Mouse (Mus musculus) neural tube, embryonic 13.5 days (tissue): ENCODE measurements at regions not wholly inside any gene's neighbourhood (a gene's known extent, or its start where the extent isn't known, plus 50 kb on each side); places are given as distances from the start of the nearest gene placed in this dataset.
A peak's percentile ranks its signal among the peaks of the same experiment; 100 is the strongest.

Experiments used
- ATAC-seq: fragments of 200-750 bp; cut with Nextera tagmentation; 2 replicates; pipeline ENCODE4 v1.8.0; 2017; ENCODE audit warnings: low read depth, mild to moderate bottlenecking, moderate TSS enrichment, moderate library complexity
- H3K27ac ChIP-seq: fragments of 300-500 bp; sonication (generic); replicated peaks from 2 replicates; pipeline ENCODE4 v1.5.1; 2015; ENCODE audit warnings: moderate library complexity, mild to moderate bottlenecking, inconsistent platforms
- H3K27me3 ChIP-seq: fragments of 300-500 bp; sonication (generic); 2 replicates; pipeline ENCODE4 v1.6.1; 2015; ENCODE audit warnings: mild to moderate bottlenecking, inconsistent platforms
- H3K36me3 ChIP-seq: fragments of 300-500 bp; sonication (generic); 2 replicates; pipeline ENCODE4 v1.6.1; 2015; ENCODE audit warnings: mild to moderate bottlenecking, inconsistent platforms
- H3K4me1 ChIP-seq: fragments of 300-500 bp; sonication (generic); replicated peaks from 2 replicates; pipeline ENCODE4 v1.6.1; 2015; ENCODE audit warnings: inconsistent platforms
- H3K4me2 ChIP-seq: fragments of 300-500 bp; sonication (generic); 2 replicates; pipeline ENCODE4 v1.6.1; 2015; ENCODE audit warnings: inconsistent platforms, mild to moderate bottlenecking, moderate library complexity
- H3K4me3 ChIP-seq: fragments of 300-500 bp; sonication (generic); 2 replicates; pipeline ENCODE4 v1.5.1; 2015; ENCODE audit warnings: mild to moderate bottlenecking, inconsistent platforms
- H3K9ac ChIP-seq: fragments of 300-500 bp; sonication (generic); 2 replicates; pipeline ENCODE4 v1.6.1; 2015; ENCODE audit warnings: moderate library complexity, mild to moderate bottlenecking, inconsistent platforms
- H3K9me3 ChIP-seq: fragments of 300-500 bp; sonication (generic); 2 replicates; pipeline ENCODE4 v1.6.1; 2016; ENCODE audit warnings: inconsistent platforms
- WGBS: fragments of 180-500 bp; shearing (Covaris S2); methylation state at CpG from one replicate; pipeline ENCODE4 v1.1.7; 2015; 5-methylcytosine and 5-hydroxymethylcytosine counted together

- no peaks in the 10 kb centered on the region for H3K36me3 ChIP-seq
- ATAC-seq = no peak
- no peak overlapping the region for H3K9ac ChIP-seq
- no peaks in the 10 kb centered on the region for H3K27me3 ChIP-seq
- H3K4me3 ChIP-seq = no peak overlapping the region
- no peaks in the 10 kb centered on the region for H3K9me3 ChIP-seq
- no peak overlapping the region for H3K4me2 ChIP-seq
- H3K27ac ChIP-seq = no peak overlapping the region
- 67% methylated on average over 1 of the region's 1 CpGs for WGBS
- no peaks in the 10 kb centered on the region for H3K4me1 ChIP-seq
These were observed 240.7 kb upstream of the Tsc22d2 start for GRCm38 (mm10) chr3:58173821-58174220.

GRCm38 (mm10) chr3:58181715-58182114 lies 232.8 kb upstream of the Tsc22d2 start:
- H3K4me2 ChIP-seq = no peak overlapping the region
- no peaks in the 10 kb centered on the region for H3K4me1 ChIP-seq
- 54% methylated on average over 3 of the region's 3 CpGs for WGBS
- H3K4me3 ChIP-seq = no peak overlapping the region
- H3K27me3 ChIP-seq = no peaks in the 10 kb centered on the region
- H3K9me3 ChIP-seq = no peaks in the 10 kb centered on the region
- no peak overlapping the region for H3K27ac ChIP-seq
- ATAC-seq = no peak
- no peak overlapping the region for H3K9ac ChIP-seq
- H3K36me3 ChIP-seq = no peaks in the 10 kb centered on the region

GRCm38 (mm10) chr3:58182299-58182698 lies 232.2 kb upstream of the Tsc22d2 start:
- Histone ChIP-seq H3K4me3 (no peak overlapping the region), H3K4me1 (no peaks in the 10 kb centered on the region), H3K27ac (no peak overlapping the region), H3K27me3 (no peaks in the 10 kb centered on the region), H3K9me3 (no peaks in the 10 kb centered on the region), H3K4me2 (no peak overlapping the region), H3K9ac (no peak overlapping the region), H3K36me3 (no peaks in the 10 kb centered on the region)
- 78% methylated on average over 4 of the region's 4 CpGs for WGBS
- no peak for ATAC-seq

- ATAC-seq = no peak
- H3K4me2 ChIP-seq = no peak overlapping the region
- no peak overlapping the region for H3K4me3 ChIP-seq
- H3K9me3 ChIP-seq = no peaks in the 10 kb centered on the region
- no peaks in the 10 kb centered on the region for H3K4me1 ChIP-seq
- 43% methylated on average over 3 of the region's 3 CpGs for WGBS
- H3K9ac ChIP-seq = no peak overlapping the region
- H3K36me3 ChIP-seq = no peaks in the 10 kb centered on the region
- H3K27me3 ChIP-seq = no peaks in the 10 kb centered on the region
- no peak overlapping the region for H3K27ac ChIP-seq
These were observed 231.2 kb upstream of the Tsc22d2 start for GRCm38 (mm10) chr3:58183279-58183678.

GRCm38 (mm10) chr3:58200462-58200861 lies 214.1 kb upstream of the Tsc22d2 start:
- Histone ChIP-seq H3K4me2 (no peak overlapping the region), H3K27me3 (no peaks in the 10 kb centered on the region), H3K4me1 (no peaks in the 10 kb centered on the region), H3K36me3 (no peaks in the 10 kb centered on the region), H3K27ac (no peak overlapping the region), H3K9ac (no peak overlapping the region), H3K9me3 (no peaks in the 10 kb centered on the region), H3K4me3 (no peak overlapping the region)
- 92% methylated on average over 6 of the region's 6 CpGs for WGBS
- no peak for ATAC-seq

- WGBS = 87% methylated on average over 5 of the region's 5 CpGs
- Histone ChIP-seq H3K4me2 (no peak overlapping the region), H3K9ac (no peak overlapping the region), H3K9me3 (no peaks in the 10 kb centered on the region), H3K27me3 (no peaks in the 10 kb centered on the region), H3K4me3 (no peak overlapping the region), H3K27ac (no peak overlapping the region), H3K36me3 (no peaks in the 10 kb centered on the region), H3K4me1 (no peaks in the 10 kb centered on the region)
- ATAC-seq = no peak
These were observed 211.7 kb upstream of the Tsc22d2 start for GRCm38 (mm10) chr3:58202816-58203215.

GRCm38 (mm10) chr3:58203806-58204205 lies 210.7 kb upstream of the Tsc22d2 start:
- WGBS = 80% methylated on average over 2 of the region's 2 CpGs
- H3K4me3 ChIP-seq = no peak overlapping the region
- no peak for ATAC-seq

GRCm38 (mm10) chr3:58205526-58205925 lies 209.0 kb upstream of the Tsc22d2 start:
- H3K4me1 ChIP-seq = no peaks in the 10 kb centered on the region
- H3K4me2 ChIP-seq = no peak overlapping the region
- no peak overlapping the region for H3K9ac ChIP-seq
- 98% methylated on average over 2 of the region's 2 CpGs for WGBS
- ATAC-seq = no peak
- no peaks in the 10 kb centered on the region for H3K27me3 ChIP-seq
- no peaks in the 10 kb centered on the region for H3K9me3 ChIP-seq
- no peaks in the 10 kb centered on the region for H3K36me3 ChIP-seq
- H3K27ac ChIP-seq = no peak overlapping the region
- no peak overlapping the region for H3K4me3 ChIP-seq

More at GRCm38 (mm10) chr3:58203806-58204205, 210.7 kb upstream of the Tsc22d2 start:
- no peak overlapping the region for H3K27ac ChIP-seq
- H3K4me2 ChIP-seq = no peak overlapping the region
- H3K9ac ChIP-seq = no peak overlapping the region
- H3K4me1 ChIP-seq = no peaks in the 10 kb centered on the region
- no peaks in the 10 kb centered on the region for H3K36me3 ChIP-seq
- H3K9me3 ChIP-seq = no peaks in the 10 kb centered on the region
- no peaks in the 10 kb centered on the region for H3K27me3 ChIP-seq

- H3K27me3 ChIP-seq = no peaks in the 10 kb centered on the region
- H3K9me3 ChIP-seq = no peaks in the 10 kb centered on the region
- WGBS = 80% methylated on average over 5 of the region's 5 CpGs
- H3K4me3 ChIP-seq = no peak overlapping the region
- no peak overlapping the region for H3K27ac ChIP-seq
- no peaks in the 10 kb centered on the region for H3K36me3 ChIP-seq
- no peak overlapping the region for H3K9ac ChIP-seq
- ATAC-seq = no peak
- H3K4me1 ChIP-seq = no peaks in the 10 kb centered on the region
- no peak overlapping the region for H3K4me2 ChIP-seq
These were observed 207.6 kb upstream of the Tsc22d2 start for GRCm38 (mm10) chr3:58206776-58207398.

GRCm38 (mm10) chr3:58211016-58211415 lies 203.5 kb upstream of the Tsc22d2 start:
- 57% methylated on average over 3 of the region's 3 CpGs for WGBS

GRCm38 (mm10) chr3:58224696-58225095 lies 189.8 kb upstream of the Tsc22d2 start:
- WGBS = 75% methylated on average over 2 of the region's 2 CpGs
- no peak overlapping the region for H3K27ac ChIP-seq
- no peaks in the 10 kb centered on the region for H3K27me3 ChIP-seq
- H3K36me3 ChIP-seq = no peaks in the 10 kb centered on the region
- H3K4me2 ChIP-seq = no peak overlapping the region
- no peak overlapping the region for H3K4me3 ChIP-seq
- ATAC-seq = no peak
- H3K9ac ChIP-seq = no peak overlapping the region
- peaks cover 11% of the 10 kb centered on the region; the same call in 1 of the 2 replicates for H3K4me1 ChIP-seq
- no peaks in the 10 kb centered on the region for H3K9me3 ChIP-seq

More at GRCm38 (mm10) chr3:58211016-58211415, 203.5 kb upstream of the Tsc22d2 start:
- Histone ChIP-seq H3K9ac (no peak overlapping the region), H3K4me3 (no peak overlapping the region), H3K27ac (no peak overlapping the region), H3K4me2 (no peak overlapping the region), H3K27me3 (no peaks in the 10 kb centered on the region), H3K9me3 (no peaks in the 10 kb centered on the region), H3K36me3 (no peaks in the 10 kb centered on the region), H3K4me1 (no peaks in the 10 kb centered on the region)
- ATAC-seq = no peak

- no peaks in the 10 kb centered on the region for H3K9me3 ChIP-seq
- peak overlapping the region; percentile 33 for H3K27ac ChIP-seq
- H3K36me3 ChIP-seq = no peaks in the 10 kb centered on the region
- 50% methylated on average over 7 of the region's 7 CpGs for WGBS
- H3K4me2 ChIP-seq = 0 out of 2 replicates have a peak overlapping the region, but pooled peaks have one; percentile 7
- ATAC-seq = peak; percentile 84
- peaks cover 11% of the 10 kb centered on the region; the same call in 1 of the 2 replicates for H3K4me1 ChIP-seq
- no peak overlapping the region for H3K4me3 ChIP-seq
- no peak overlapping the region for H3K9ac ChIP-seq
- no peaks in the 10 kb centered on the region for H3K27me3 ChIP-seq
These were observed 187.8 kb upstream of the Tsc22d2 start for GRCm38 (mm10) chr3:58226447-58227321.
